Mouse (Mus musculus): Measurements from ENCODE around the gene Pkhd1. TPM values are rescaled to one million over a fixed set of nuclear protein-coding genes. Genes with fewer than 3 reads are reported as not detected.
A peak's percentile ranks its signal among the peaks of the same experiment; 100 is the strongest.
"Not testable (repeated sequence)": the region's sequence is repeated elsewhere in the genome, so short reads cannot be mapped to it uniquely, and the experiment has no call there.

The Pkhd1 gene
- polyA plus RNA-seq, 1 experiment from 2014 or later: 0.09 TPM

GRCm38 (mm10) chr1:20477561-20478265, 140.2 kb downstream of the Pkhd1 start:
- Histone ChIP-seq H3K9ac (ENCODE audit: low read depth, low read length) (peak overlapping the region; percentile 53), H3K4me3 (ENCODE audit: low read depth, low read length) (peak overlapping the region; percentile 34), H3K9me3 (ENCODE audit: control insufficient read depth, low read length) (no peaks in the 10 kb centered on the region), H3K27ac (ENCODE audit: low read depth, low read length) (peak overlapping the region; percentile 62), H3K4me2 (replicated peaks; ENCODE audit: low read depth, low read length) (peak overlapping the region; percentile 65), H3K36me3 (ENCODE audit: control insufficient read depth, insufficient read depth, low read length) (no peaks in the 10 kb centered on the region), H3K27me3 (ENCODE audit: control insufficient read depth, insufficient read depth, low read length) (no peaks in the 10 kb centered on the region), H3K4me1 (replicated peaks; ENCODE audit: control insufficient read depth, insufficient read depth, low read length) (no peaks in the 10 kb centered on the region)
- ATAC-seq (ENCODE audit: low FRiP score): peak; percentile 86
- WGBS: 6% methylated on average over 25 of the region's 25 CpGs
- peak; percentile 53 for DNase-seq (ENCODE audit: low spot score)

DNA sequence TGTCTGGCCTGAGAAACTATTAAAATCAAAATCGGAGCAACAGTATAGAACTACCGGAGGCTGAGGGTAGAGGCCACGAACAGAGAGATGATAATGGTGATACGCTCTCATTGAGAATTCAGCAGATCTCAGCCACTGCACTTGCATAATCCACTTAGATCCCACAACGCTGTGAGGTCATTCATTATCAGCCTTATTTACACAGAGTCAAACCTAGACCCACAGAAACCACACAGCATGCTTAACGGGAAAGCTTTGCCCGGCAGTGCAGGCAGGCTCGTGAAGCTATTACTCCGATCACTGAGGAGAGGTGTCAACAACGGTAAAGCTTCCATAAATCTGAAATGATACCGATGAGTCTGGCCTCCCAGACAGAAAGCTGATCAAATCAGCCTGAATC, 147.1 kb downstream of the Pkhd1 start:
- no peaks in the 10 kb centered on the region for H3K4me1 ChIP-seq (replicated peaks; ENCODE audit: control insufficient read depth, insufficient read depth, low read length)
- no peak overlapping the region for H3K4me3 ChIP-seq (ENCODE audit: low read depth, low read length)
- no peak overlapping the region for H3K9ac ChIP-seq (ENCODE audit: low read depth, low read length)
- H3K27me3 ChIP-seq (ENCODE audit: control insufficient read depth, insufficient read depth, low read length): no peaks in the 10 kb centered on the region
- 76% methylated on average over 11 of the region's 11 CpGs for WGBS
- H3K36me3 ChIP-seq (ENCODE audit: control insufficient read depth, insufficient read depth, low read length): no peaks in the 10 kb centered on the region
- no peak overlapping the region for H3K4me2 ChIP-seq (replicated peaks; ENCODE audit: low read depth, low read length)
- H3K27ac ChIP-seq (ENCODE audit: low read depth, low read length): no peak overlapping the region
- ATAC-seq (ENCODE audit: low FRiP score) (no peak), DNase-seq (ENCODE audit: low spot score) (no peak)
- H3K9me3 ChIP-seq (ENCODE audit: control insufficient read depth, low read length): no peaks in the 10 kb centered on the region

DNA sequence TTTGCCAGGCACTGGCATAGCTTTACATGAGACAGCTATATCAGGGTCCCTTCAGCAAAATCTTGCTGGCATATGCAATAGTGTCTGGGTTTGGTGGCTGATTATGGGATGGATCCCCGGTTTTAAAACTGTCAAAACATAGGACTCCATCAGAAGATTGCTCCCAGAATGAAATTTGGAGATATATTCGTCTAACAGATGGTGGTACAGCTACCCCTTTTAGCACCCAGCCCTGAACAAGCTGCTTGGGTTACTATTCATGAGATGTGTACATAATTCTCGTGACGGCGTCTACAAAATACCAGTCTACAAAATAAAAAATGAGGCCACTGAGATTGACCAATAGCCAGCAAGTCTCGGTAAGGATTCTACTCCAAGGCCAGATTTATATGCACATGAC, 147.5 kb downstream of the Pkhd1 start:
- H3K9me3 ChIP-seq (ENCODE audit: control insufficient read depth, low read length): no peaks in the 10 kb centered on the region
- H3K4me2 ChIP-seq (replicated peaks; ENCODE audit: low read depth, low read length): no peak overlapping the region
- H3K27ac ChIP-seq (ENCODE audit: low read depth, low read length): no peak overlapping the region
- no peaks in the 10 kb centered on the region for H3K36me3 ChIP-seq (ENCODE audit: control insufficient read depth, insufficient read depth, low read length)
- ATAC-seq (ENCODE audit: low FRiP score) (no peak), DNase-seq (ENCODE audit: low spot score) (no peak)
- H3K4me3 ChIP-seq (ENCODE audit: low read depth, low read length): no peak overlapping the region
- no peaks in the 10 kb centered on the region for H3K27me3 ChIP-seq (ENCODE audit: control insufficient read depth, insufficient read depth, low read length)
- WGBS: 84% methylated on average over 6 of the region's 6 CpGs
- no peak overlapping the region for H3K9ac ChIP-seq (ENCODE audit: low read depth, low read length)
- H3K4me1 ChIP-seq (replicated peaks; ENCODE audit: control insufficient read depth, insufficient read depth, low read length): no peaks in the 10 kb centered on the region

DNA sequence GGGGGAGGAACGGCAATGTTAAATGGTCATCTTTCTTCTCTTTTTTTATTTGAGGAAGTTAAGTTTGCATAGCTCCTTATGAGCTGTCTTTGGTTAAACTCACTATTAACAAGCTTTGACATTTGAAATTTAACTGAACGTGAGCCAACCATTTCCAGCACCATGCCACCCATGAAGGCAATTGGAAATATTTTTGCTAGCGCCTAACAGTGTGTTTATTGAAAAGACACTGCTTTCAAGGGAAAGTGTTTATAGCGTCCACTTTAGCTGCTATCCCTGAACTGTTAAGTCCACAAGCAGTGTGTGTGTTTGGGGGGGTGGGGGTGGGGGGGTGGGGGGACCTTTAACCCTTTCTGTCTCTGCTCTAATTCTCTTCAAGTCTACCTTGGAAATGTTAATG, 151.4 kb downstream of the Pkhd1 start:
- Histone ChIP-seq H3K4me3 (ENCODE audit: low read depth, low read length) (no peak overlapping the region), H3K36me3 (ENCODE audit: control insufficient read depth, insufficient read depth, low read length) (no peaks in the 10 kb centered on the region), H3K27ac (ENCODE audit: low read depth, low read length) (no peak overlapping the region), H3K4me2 (replicated peaks; ENCODE audit: low read depth, low read length) (no peak overlapping the region), H3K9ac (ENCODE audit: low read depth, low read length) (no peak overlapping the region), H3K4me1 (replicated peaks; ENCODE audit: control insufficient read depth, insufficient read depth, low read length) (no peaks in the 10 kb centered on the region), H3K9me3 (ENCODE audit: control insufficient read depth, low read length) (no peaks in the 10 kb centered on the region), H3K27me3 (ENCODE audit: control insufficient read depth, insufficient read depth, low read length) (no peaks in the 10 kb centered on the region)
- WGBS: 64% methylated on average over 4 of the region's 4 CpGs
- ATAC-seq (ENCODE audit: low FRiP score): no peak
- no peak for DNase-seq (ENCODE audit: low spot score)

GRCm38 (mm10) chr1:20454621-20455020, 163.2 kb downstream of the Pkhd1 start:
- Histone ChIP-seq H3K9ac (ENCODE audit: low read depth, low read length) (no peak overlapping the region), H3K9me3 (ENCODE audit: control insufficient read depth, low read length) (no peaks in the 10 kb centered on the region), H3K4me1 (replicated peaks; ENCODE audit: control insufficient read depth, insufficient read depth, low read length) (no peaks in the 10 kb centered on the region), H3K27ac (ENCODE audit: low read depth, low read length) (no peak overlapping the region), H3K4me3 (ENCODE audit: low read depth, low read length) (no peak overlapping the region), H3K36me3 (ENCODE audit: control insufficient read depth, insufficient read depth, low read length) (no peaks in the 10 kb centered on the region), H3K27me3 (ENCODE audit: control insufficient read depth, insufficient read depth, low read length) (no peaks in the 10 kb centered on the region), H3K4me2 (replicated peaks; ENCODE audit: low read depth, low read length) (no peak overlapping the region)
- 83% methylated on average over 1 of the region's 1 CpGs for WGBS
- ATAC-seq (ENCODE audit: low FRiP score): no peak
- no peak for DNase-seq (ENCODE audit: low spot score)

- Histone ChIP-seq H3K4me1 (replicated peaks; ENCODE audit: control insufficient read depth, insufficient read depth, low read length) (no peaks in the 10 kb centered on the region), H3K4me3 (ENCODE audit: low read depth, low read length) (no peak overlapping the region), H3K9me3 (ENCODE audit: control insufficient read depth, low read length) (no peaks in the 10 kb centered on the region), H3K27ac (ENCODE audit: low read depth, low read length) (no peak overlapping the region), H3K36me3 (ENCODE audit: control insufficient read depth, insufficient read depth, low read length) (no peaks in the 10 kb centered on the region), H3K4me2 (replicated peaks; ENCODE audit: low read depth, low read length) (no peak overlapping the region), H3K9ac (ENCODE audit: low read depth, low read length) (no peak overlapping the region), H3K27me3 (ENCODE audit: control insufficient read depth, insufficient read depth, low read length) (no peaks in the 10 kb centered on the region)
- DNase-seq (ENCODE audit: low spot score): peak; percentile 66
- 28% methylated on average over 10 of the region's 10 CpGs for WGBS
- peak; percentile 72 for ATAC-seq (ENCODE audit: low FRiP score)
Measured at GRCm38 (mm10) chr1:20450074-20450473, 167.8 kb downstream of the Pkhd1 start.

GRCm38 (mm10) chr1:20432026-20432425, 185.8 kb downstream of the Pkhd1 start:
- not testable (repeated sequence) for H3K9me3 ChIP-seq (ENCODE audit: control insufficient read depth, low read length); H3K27ac ChIP-seq (ENCODE audit: low read depth, low read length); H3K9ac ChIP-seq (ENCODE audit: low read depth, low read length); H3K4me1 ChIP-seq (replicated peaks; ENCODE audit: control insufficient read depth, insufficient read depth, low read length); H3K27me3 ChIP-seq (ENCODE audit: control insufficient read depth, insufficient read depth, low read length); ATAC-seq (ENCODE audit: low FRiP score); DNase-seq (ENCODE audit: low spot score); H3K4me3 ChIP-seq (ENCODE audit: low read depth, low read length); H3K4me2 ChIP-seq (replicated peaks; ENCODE audit: low read depth, low read length); H3K36me3 ChIP-seq (ENCODE audit: control insufficient read depth, insufficient read depth, low read length)
- WGBS: 86% methylated on average over 16 of the region's 16 CpGs

GRCm38 (mm10) chr1:20429056-20429394, 188.8 kb downstream of the Pkhd1 start:
- Histone ChIP-seq H3K4me2 (replicated peaks; ENCODE audit: low read depth, low read length) (no peak overlapping the region), H3K9ac (ENCODE audit: low read depth, low read length) (no peak overlapping the region), H3K27ac (ENCODE audit: low read depth, low read length) (no peak overlapping the region), H3K4me1 (replicated peaks; ENCODE audit: control insufficient read depth, insufficient read depth, low read length) (no peaks in the 10 kb centered on the region), H3K27me3 (ENCODE audit: control insufficient read depth, insufficient read depth, low read length) (no peaks in the 10 kb centered on the region), H3K36me3 (ENCODE audit: control insufficient read depth, insufficient read depth, low read length) (no peaks in the 10 kb centered on the region), H3K9me3 (ENCODE audit: control insufficient read depth, low read length) (no peaks in the 10 kb centered on the region), H3K4me3 (ENCODE audit: low read depth, low read length) (no peak overlapping the region)
- ATAC-seq (ENCODE audit: low FRiP score) (no peak), DNase-seq (ENCODE audit: low spot score) (no peak)
- 85% methylated on average over 3 of the region's 3 CpGs for WGBS

DNA sequence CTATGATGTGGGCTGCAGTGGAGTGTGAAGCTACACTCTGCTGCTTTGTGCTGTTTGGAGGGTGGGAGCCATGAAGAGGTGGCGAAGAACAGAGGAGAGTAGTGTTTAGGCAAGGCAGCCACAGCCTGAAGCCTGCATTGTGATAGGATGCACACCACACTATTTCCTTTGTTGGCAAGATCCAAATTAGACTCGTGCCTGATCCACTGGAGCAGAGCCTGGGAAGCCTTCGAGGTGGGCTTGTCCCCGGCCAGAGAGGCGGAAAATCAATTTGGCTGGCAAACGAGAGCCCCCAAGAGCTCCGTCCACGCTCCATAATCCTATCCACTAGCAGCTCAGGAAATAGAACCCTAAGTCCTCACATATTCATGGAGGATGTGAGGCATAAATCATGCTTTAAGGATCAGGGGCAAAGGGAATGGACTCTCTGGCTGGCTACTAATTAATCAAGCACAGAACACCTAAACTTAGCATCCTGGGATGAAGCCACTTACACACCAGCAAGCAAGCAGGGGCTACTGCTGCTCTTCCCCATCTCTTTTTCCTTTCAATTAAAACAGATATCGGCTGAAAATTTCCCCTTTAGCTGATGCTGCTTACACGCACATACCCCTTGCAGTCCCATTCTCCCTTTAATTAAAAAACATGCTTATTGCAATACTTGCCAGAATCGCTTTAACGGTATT, 189.4 kb downstream of the Pkhd1 start:
- Histone ChIP-seq H3K9ac (ENCODE audit: low read depth, low read length) (no peak overlapping the region), H3K4me3 (ENCODE audit: low read depth, low read length) (no peak overlapping the region), H3K27ac (ENCODE audit: low read depth, low read length) (no peak overlapping the region), H3K4me1 (replicated peaks; ENCODE audit: control insufficient read depth, insufficient read depth, low read length) (no peaks in the 10 kb centered on the region), H3K27me3 (ENCODE audit: control insufficient read depth, insufficient read depth, low read length) (no peaks in the 10 kb centered on the region), H3K36me3 (ENCODE audit: control insufficient read depth, insufficient read depth, low read length) (no peaks in the 10 kb centered on the region), H3K4me2 (replicated peaks; ENCODE audit: low read depth, low read length) (no peak overlapping the region), H3K9me3 (ENCODE audit: control insufficient read depth, low read length) (no peaks in the 10 kb centered on the region)
- peak; percentile 39 for DNase-seq (ENCODE audit: low spot score)
- ATAC-seq (ENCODE audit: low FRiP score): peak; percentile 90
- WGBS: 47% methylated on average over 12 of the region's 12 CpGs
